Mouse (Mus musculus) yolk sac, embryonic 10.5 days (tissue): Measurements from ENCODE around the gene Tulp3.
"Not testable (repeated sequence)": the region's sequence is repeated elsewhere in the genome, so short reads cannot be mapped to it uniquely, and the experiment has no call there.

ENCODE experiments used
- DNase-seq: peaks from one replicate; pipeline ENCODE4 v3.0.0-alpha.2; 2017; ENCODE audit warnings: low spot score

Tulp3 gene

DNA sequence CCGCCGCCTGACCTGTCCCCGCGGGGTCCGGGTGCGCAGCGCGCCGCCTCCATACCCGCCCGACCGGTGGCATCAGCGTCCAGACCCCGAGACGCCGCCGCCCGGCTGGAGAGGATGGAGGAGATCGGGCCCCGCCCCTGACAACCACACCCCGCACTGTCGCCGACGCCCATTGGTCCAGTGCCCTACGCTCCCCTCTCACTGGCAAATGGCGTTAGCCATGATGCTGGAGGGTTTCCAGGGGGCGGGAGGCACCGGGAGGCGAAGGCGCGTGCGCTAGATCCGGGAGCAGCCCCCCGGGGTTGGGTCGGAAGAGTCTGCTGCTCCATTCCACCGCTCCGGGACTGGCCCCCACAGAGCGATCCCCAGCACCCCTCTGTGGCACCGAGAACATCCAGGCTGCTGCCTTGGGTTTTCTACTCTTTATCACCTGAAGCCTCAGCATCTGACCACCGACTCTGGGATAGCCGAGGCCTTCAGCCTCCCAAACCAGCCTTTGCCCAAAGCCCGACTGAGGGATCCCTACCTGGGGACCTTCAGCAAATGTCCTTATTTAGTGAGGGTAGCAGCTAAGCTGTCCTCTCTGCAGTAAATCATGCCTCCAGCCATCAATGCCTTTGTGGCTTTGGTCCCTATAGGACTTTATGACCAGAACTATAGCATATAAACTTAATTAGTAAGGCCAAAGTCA is at the start of gene Tulp3:
Gene Tulp3 (minus strand): TSS at position 126 of the 691 bp plus-strand sequence.
- DNase-seq = peak; percentile 96

DNA sequence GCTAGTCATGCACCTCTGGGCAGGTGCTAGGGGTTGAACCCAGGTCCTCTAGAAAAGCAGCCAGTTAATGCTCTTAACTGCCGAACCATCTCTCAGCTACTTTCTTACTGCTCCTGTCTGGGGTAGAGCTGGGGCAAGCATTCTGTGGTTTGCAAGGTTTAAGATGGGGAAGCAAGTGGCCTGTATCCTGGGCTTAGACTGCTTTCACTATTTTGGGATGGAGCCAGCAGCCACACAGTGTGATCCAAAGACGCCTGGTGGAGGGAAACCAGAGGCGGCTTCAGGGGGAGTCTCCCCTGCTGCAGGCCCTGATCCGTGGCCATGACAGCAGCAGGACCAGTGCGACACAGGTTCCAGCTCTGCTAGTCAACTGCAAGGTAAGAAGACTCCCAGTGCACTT is 49.1 kb upstream of the Tulp3 start:
- no peak for DNase-seq

DNA sequence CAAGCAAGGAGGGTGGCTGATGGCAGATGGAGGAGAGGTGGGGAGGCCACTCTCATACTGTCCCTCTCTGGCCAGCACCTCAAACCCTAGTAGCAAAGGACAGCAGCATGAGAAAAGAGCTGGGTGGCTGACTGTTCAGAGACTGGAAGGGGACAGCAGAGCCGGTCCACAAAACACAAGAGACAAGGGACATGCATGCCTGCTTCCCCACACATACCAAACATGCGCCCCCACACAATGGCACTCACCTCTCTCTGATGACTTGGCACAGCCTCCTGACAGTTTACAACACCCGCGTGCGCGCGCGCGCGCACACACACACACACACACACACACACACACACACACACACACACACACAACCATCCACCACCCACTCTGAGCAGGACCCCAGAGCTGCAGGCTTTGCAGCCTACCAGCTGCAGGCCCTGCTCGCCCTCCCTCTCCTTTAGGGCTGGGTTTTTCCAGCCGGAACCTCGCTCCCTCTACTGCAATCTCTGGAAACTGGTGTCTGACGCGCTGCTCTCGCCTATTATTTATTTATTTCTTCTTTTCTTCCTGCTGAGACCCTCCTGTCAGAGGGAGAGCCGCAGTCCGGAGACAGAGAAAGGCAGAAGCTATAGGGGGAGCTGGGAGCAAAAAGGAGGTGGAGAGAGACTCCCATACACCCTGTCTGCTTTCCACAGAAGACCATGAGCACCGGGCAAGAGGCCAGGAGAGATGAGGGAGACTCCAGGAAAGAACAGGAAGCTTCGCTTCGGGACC is 44.0 kb upstream of the Tulp3 start:
- peak; percentile 29 for DNase-seq

- DNase-seq = no peak
Measured at GRCm38 (mm10) chr6:128398996-128399395, 43.3 kb upstream of the Tulp3 start, which contains the start of gene Nrip2. Nrip2 (plus strand) TSS chr6:128399296.

GRCm38 (mm10) chr6:128397574-128398261 is 42.1 kb upstream of the Tulp3 start:
- DNase-seq = peak; percentile 86

DNA sequence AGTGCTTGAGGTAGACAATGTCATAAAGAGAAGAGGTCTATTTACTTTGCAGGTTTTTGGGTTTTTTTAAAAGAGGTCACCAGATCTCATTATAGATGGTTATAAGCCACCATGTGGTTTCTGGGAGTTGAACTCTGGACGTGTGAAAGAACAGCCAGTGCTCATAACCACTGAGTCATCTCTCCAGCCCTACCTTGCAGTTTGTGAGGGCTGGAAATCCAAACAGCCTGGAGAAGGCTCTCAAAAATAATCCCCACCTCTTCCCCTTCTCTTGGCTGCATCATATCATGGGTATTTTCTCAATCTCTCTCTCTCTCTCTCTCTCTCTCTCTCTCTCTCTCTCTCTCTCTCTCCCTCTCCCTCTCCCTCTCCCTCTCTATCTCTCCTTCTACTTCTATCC is 35.0 kb upstream of the Tulp3 start:
- DNase-seq = no peak

DNA sequence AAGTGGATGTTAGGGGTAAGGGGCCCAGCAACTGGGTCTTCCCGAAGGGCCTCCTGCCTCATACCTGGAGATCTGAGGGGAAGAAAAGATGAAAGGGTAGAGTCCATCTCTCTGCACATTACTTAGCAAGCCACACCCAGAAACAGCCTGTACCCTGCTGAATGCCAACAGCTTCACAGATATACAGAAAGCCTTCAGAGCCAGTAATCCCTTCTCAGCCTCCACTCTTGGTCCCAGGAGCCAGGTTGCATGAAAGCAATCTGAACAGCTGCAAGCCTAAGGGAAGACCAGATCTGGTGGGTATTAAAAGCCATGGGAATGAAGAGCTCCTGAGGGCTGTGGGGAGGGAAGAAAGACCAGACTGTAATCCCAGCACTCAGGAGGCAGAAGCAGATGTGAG is 33.5 kb upstream of the Tulp3 start:
- no peak for DNase-seq

DNA sequence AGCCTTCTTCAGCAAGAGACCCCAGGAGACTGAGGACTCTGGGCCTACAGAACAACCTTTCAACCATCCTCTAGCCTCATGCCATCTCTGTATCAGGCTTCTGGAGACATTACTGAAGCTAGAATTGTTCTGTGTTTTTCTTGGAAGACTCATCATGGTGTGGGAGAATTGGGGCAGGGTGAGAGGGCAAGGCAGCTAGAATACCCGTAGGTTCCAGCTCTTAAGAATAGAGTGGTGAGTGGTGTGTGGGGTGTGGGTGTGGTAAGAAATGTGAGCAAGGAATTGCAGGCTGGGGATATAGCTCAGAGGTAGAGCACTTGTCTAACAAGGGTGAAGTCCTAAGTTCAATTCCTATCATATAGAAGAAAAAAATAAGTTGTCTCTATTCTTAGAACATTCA is 29.4 kb upstream of the Tulp3 start:
- DNase-seq = no peak

- no peak for DNase-seq
Measured at GRCm38 (mm10) chr6:128383752-128384151, 28.1 kb upstream of the Tulp3 start.

- DNase-seq = no peak
Measured at GRCm38 (mm10) chr6:128381254-128381653, 25.6 kb upstream of the Tulp3 start.

GRCm38 (mm10) chr6:128380594-128381167 is 25.0 kb upstream of the Tulp3 start:
- DNase-seq = not testable (repeated sequence)

GRCm38 (mm10) chr6:128379636-128380035 is 24.0 kb upstream of the Tulp3 start:
- DNase-seq = no peak

- DNase-seq = no peak
Measured at GRCm38 (mm10) chr6:128376371-128377085, 20.9 kb upstream of the Tulp3 start.

GRCm38 (mm10) chr6:128375192-128375591 is 19.5 kb upstream of the Tulp3 start, which contains the start of the genes Tex52 and Gm44596:
Tex52 (plus strand) TSS chr6:128375456.
Gm44596 (plus strand) TSS chr6:128375503.
- DNase-seq = no peak

DNA sequence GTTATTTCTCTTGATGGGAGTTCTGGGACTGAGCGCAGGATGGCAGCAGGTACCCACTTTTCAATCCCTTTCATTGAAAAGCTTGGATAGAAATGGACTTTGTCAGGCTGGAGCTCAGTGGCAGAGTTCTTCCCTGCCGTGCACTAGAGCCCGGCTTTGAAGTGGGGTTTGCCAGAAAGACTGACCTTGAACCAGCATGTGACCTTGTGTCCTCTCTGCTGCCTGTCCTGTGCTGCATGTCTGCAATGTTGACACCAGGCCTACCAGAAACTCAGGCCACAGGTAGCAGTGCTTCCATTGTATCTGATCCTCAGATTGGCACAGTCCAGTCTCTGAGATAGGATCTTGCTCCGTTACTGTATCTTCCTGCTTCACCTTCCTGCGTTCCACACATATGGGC is 14.4 kb upstream of the Tulp3 start:
- DNase-seq = no peak

GRCm38 (mm10) chr6:128366466-128366865 is 10.8 kb upstream of the Tulp3 start:
- DNase-seq = no peak

DNA sequence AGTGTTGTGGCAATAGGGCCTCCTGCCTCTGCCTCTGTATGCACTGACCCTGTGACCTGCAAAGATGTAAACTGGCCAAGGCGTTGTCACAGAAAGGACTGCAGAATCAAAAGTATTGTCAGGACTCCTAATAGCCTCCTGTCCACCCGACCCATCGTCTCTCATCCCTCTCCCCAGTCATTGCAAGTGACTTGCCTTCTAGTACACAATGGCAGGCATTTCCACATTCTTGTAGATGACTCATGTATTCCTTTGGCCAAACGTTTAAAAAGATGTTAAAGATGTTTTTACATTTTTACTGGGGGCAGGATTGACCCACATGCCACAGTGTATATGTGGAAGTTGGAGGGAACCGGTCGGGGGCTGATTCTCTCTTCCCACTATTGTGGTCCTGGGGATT is 9.1 kb upstream of the Tulp3 start:
- no peak for DNase-seq

GRCm38 (mm10) chr6:128363007-128363825 is 7.6 kb upstream of the Tulp3 start:
- no peak for DNase-seq

DNA sequence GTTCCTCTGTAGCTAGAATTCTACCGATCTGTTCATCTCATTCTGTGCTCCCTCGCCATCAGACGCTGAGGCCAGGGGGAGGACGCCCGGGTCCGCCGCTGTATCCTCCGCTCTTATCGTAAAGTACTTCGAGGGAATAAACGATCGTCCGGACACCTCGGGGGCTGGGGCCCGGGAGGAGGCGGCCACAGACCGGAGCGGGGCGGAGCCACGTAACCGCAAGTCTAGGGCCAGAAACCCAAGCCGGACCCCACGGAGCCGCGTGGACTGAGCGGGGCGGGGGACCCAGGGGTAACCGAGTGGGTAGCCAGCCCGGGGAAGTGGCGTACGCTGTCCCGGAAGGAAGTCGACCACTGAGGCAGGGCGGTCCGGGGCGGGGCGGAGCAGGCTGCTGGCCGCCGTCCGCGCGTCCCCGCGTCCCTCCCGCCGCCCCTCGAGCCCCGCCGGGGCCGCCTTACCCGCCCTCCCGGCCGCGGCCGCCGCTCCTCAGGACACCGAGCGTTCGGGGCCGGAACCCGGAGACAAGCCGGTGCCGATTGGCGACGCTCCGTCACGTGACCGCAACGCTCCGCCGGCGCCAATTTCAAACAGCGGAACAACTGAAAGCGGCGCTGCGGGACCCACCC is 6.8 kb upstream of the Tulp3 start, which contains the start of the genes Rhno1 and Foxm1:
Gene Rhno1 (minus strand): TSS at position 531 of the 626 bp plus-strand sequence.
Gene Foxm1 (plus strand): TSS at position 587 of the 626 bp plus-strand sequence.
- peak; percentile 89 for DNase-seq

DNA sequence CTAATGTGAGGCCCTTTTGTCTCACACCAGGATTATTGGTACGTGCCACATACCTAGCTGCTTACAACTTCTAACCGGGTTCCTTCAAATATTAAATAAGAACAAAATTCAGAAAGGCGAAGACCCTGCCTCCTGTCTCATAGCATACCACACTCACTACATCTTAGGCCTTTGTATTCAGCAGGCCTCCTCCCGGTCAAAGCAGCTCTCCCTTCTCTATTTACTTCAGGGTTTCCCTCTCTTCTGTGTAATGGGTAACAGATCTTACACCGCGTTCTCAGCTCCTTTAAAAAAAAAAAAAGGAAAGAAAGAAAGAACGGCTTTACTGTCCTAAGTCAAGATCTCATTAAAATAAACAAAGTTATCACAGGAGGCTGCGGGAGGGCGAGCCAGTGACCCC is 6.2 kb upstream of the Tulp3 start:
- no peak for DNase-seq
